In the genomic region with DNA sequence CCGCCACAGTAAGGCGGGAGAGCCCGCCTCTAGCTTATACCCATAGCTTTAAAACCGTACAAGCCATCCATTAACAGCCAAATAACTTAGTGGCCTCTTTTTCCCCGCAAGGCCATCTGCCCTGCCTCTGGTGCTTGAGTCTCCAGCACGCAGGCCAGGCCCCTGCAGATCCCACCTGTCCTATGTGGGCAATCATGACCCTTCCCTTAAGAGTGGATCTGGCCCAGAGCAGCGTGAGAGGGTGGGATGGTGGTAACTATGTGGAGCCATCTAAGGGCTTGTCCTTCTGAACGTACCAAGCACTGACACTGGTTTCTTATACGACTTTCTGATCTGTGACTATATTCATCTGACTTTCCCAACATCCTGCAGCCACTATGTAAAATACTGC, we compare ENCODE assay signal across 8 mouse cellular contexts. TPM values are rescaled to one million over a fixed set of nuclear protein-coding genes. Genes with fewer than 3 reads are reported as not detected.
DNase-seq lines count a peak whose midpoint lies in the region; ATAC-seq and TF ChIP-seq lines count a peak whose summit lies in the region.

No protein-coding gene starts in this region.

- WGBS in embryonic facial prominence, embryonic 11.5 days, result 4% methylated on average over 9 of the region's 9 CpGs
- 1% methylated on average over 9 of the region's 9 CpGs for WGBS in hindbrain, postnatal 0 days
- WGBS in midbrain, postnatal 0 days, result 4% methylated on average over 9 of the region's 9 CpGs

- H3K9ac ChIP-seq in embryonic facial prominence, embryonic 11.5 days (replicated peaks; ENCODE audit: low read length), result peak overlapping the region; percentile 46
- H3K9ac ChIP-seq in hindbrain, postnatal 0 days (replicated peaks; ENCODE audit: low read length), result no peak overlapping the region; the same call in 1 of the 2 replicates
- no peak overlapping the region for H3K9ac ChIP-seq in midbrain, postnatal 0 days (replicated peaks; ENCODE audit: low read length, poor library complexity, severe bottlenecking)

- H3K4me2 ChIP-seq in embryonic facial prominence, embryonic 11.5 days (ENCODE audit: low read depth, low read length), result peak overlapping the region; percentile 50
- peak overlapping the region; percentile 71 for H3K4me2 ChIP-seq in hindbrain, postnatal 0 days (ENCODE audit: low read depth, low read length)
- H3K4me2 ChIP-seq in midbrain, postnatal 0 days (ENCODE audit: low read depth, low read length, poor library complexity, severe bottlenecking), result peak overlapping the region; percentile 68

- H3K9me3 ChIP-seq in embryonic facial prominence, embryonic 11.5 days (replicated peaks; ENCODE audit: control insufficient read depth, low read length), result no peaks in the 10 kb centered on the region
- no peaks in the 10 kb centered on the region for H3K9me3 ChIP-seq in hindbrain, postnatal 0 days (ENCODE audit: low read length)
- no peaks in the 10 kb centered on the region for H3K9me3 ChIP-seq in midbrain, postnatal 0 days (ENCODE audit: low read length)

- peak overlapping the region; percentile 100 for H3K27ac ChIP-seq in layer of hippocampus, adult 2 months
- no peak overlapping the region for H3K27ac ChIP-seq in embryonic facial prominence, embryonic 11.5 days (replicated peaks; ENCODE audit: low read depth, low read length)
- H3K27ac ChIP-seq in hindbrain, postnatal 0 days, result peak overlapping the region; percentile 49; the same call in 1 of the 2 replicates
- peak overlapping the region; percentile 98; the same call in 1 of the 2 replicates for H3K27ac ChIP-seq in midbrain, postnatal 0 days (ENCODE audit: low read depth, low read length)

- no peaks in the 10 kb centered on the region for H3K27me3 ChIP-seq in embryonic facial prominence, embryonic 11.5 days (ENCODE audit: control insufficient read depth, insufficient read depth, low read length)
- H3K27me3 ChIP-seq in hindbrain, postnatal 0 days (ENCODE audit: insufficient read depth, low read length), result no peaks in the 10 kb centered on the region
- H3K27me3 ChIP-seq in midbrain, postnatal 0 days (ENCODE audit: insufficient read depth, low read length), result no peaks in the 10 kb centered on the region

- no peak for TF ChIP-seq CTCF in layer of hippocampus, adult 2 months (conservative IDR thresholded peaks at IDR 0.05)
- TF ChIP-seq CTCF in hindbrain, postnatal 0 days (IDR thresholded peaks at IDR 0.05; ENCODE audit: low read depth), result no peak
- no peak for TF ChIP-seq CTCF in midbrain, postnatal 0 days (IDR thresholded peaks at IDR 0.05)

- no peak for DNase-seq in layer of hippocampus, adult 2 months (ENCODE audit: low spot score in 2 of 2)
- DNase-seq in layer of hippocampus, adult 9-10 months (ENCODE audit: low spot score), result no peak
- DNase-seq in embryonic facial prominence, embryonic 11.5 days (ENCODE audit: low spot score), result no peak
- no peak for DNase-seq in hindbrain, postnatal 0 days (ENCODE audit: low spot score)
- DNase-seq in midbrain, postnatal 0 days (ENCODE audit: low spot score), result no peak
- DNase-seq in layer of hippocampus, adult 11-12 months (ENCODE audit: low spot score), result no peak
- DNase-seq in spleen, postnatal 36 days (ENCODE audit: low spot score in 2 of 2), result no peak

- peaks cover 4% of the 10 kb centered on the region; the same call in 1 of the 2 replicates for H3K4me1 ChIP-seq in embryonic facial prominence, embryonic 11.5 days (ENCODE audit: control insufficient read depth, insufficient read depth, low read length)
- peaks cover 16% of the 10 kb centered on the region for H3K4me1 ChIP-seq in hindbrain, postnatal 0 days (ENCODE audit: insufficient read depth, low read length)
- peaks cover 19% of the 10 kb centered on the region for H3K4me1 ChIP-seq in midbrain, postnatal 0 days (ENCODE audit: insufficient read depth, low read length)

- peak overlapping the region; percentile 95 for H3K4me3 ChIP-seq in layer of hippocampus, adult 2 months
- peak overlapping the region; percentile 80 for H3K4me3 ChIP-seq in embryonic facial prominence, embryonic 11.5 days (ENCODE audit: low read depth, low read length)
- H3K4me3 ChIP-seq in hindbrain, postnatal 0 days (ENCODE audit: low read length), result peak overlapping the region; percentile 67
- peak overlapping the region; percentile 75 for H3K4me3 ChIP-seq in midbrain, postnatal 0 days (ENCODE audit: low read depth, low read length)

- H3K36me3 ChIP-seq in embryonic facial prominence, embryonic 11.5 days (replicated peaks; ENCODE audit: control insufficient read depth, insufficient read depth, low read depth, low read length), result peaks cover 2% of the 10 kb centered on the region
- H3K36me3 ChIP-seq in hindbrain, postnatal 0 days (ENCODE audit: insufficient read depth, low read length), result peaks cover 17% of the 10 kb centered on the region; the same call in 1 of the 2 replicates
- H3K36me3 ChIP-seq in midbrain, postnatal 0 days (ENCODE audit: insufficient read depth, low read length), result peaks cover 3% of the 10 kb centered on the region

- ATAC-seq in embryonic facial prominence, embryonic 11.5 days (replicated peaks; ENCODE audit: insufficient number of reproducible peaks, low FRiP score, low TSS enrichment, low read depth), result peak; percentile 26
- peak; percentile 19; the same call in 1 of the 2 replicates for ATAC-seq in hindbrain, postnatal 0 days
- ATAC-seq in midbrain, postnatal 0 days (ENCODE audit: low FRiP score), result peak; percentile 3; the same call in 1 of the 2 replicates
- ATAC-seq in cerebellum, adult (ENCODE audit: insufficient number of reproducible peaks, low FRiP score, low TSS enrichment), result no peak; the same call in 1 of the 2 replicates

RNA-seq across cellular contexts. Expression of gene Slbp, which starts 0.4 kb away (rescaled TPM):
- total RNA-seq in layer of hippocampus, adult 2 months (2021), result 10 to 100 TPM; 20.5 to 21.5 TPM
- polyA plus RNA-seq in embryonic facial prominence, embryonic 11.5 days (2014; fragmentation: Nextera tagmentation; extraction: Ambion mirVana), result 323 and 360 TPM in 2 replicates
- total RNA-seq in hindbrain, postnatal 0 days (2014; rRNA removed), result 66.0 and 67.4 TPM in 2 replicates
- polyA plus RNA-seq in hindbrain, postnatal 0 days (2015; fragmentation: Nextera tagmentation; extraction: Ambion mirVana), result 128 and 132 TPM in 2 replicates
- 91.2 and 99.5 TPM in 2 replicates for total RNA-seq in midbrain, postnatal 0 days (2014; rRNA removed)
- 119 and 126 TPM in 2 replicates for polyA plus RNA-seq in midbrain, postnatal 0 days (2015; fragmentation: Nextera tagmentation; extraction: Ambion mirVana)

RNA-seq across cellular contexts. Expression of gene Tacc3, which starts 5.2 kb away (rescaled TPM):
- total RNA-seq in layer of hippocampus, adult 2 months (2021), result 1 to 10 TPM; 5.7 to 7.9 TPM
- 318 and 328 TPM in 2 replicates for polyA plus RNA-seq in embryonic facial prominence, embryonic 11.5 days (2014; fragmentation: Nextera tagmentation; extraction: Ambion mirVana)
- total RNA-seq in hindbrain, postnatal 0 days (2014; rRNA removed), result 19.2 and 30.0 TPM in 2 replicates
- 39.0 and 49.1 TPM in 2 replicates for polyA plus RNA-seq in hindbrain, postnatal 0 days (2015; fragmentation: Nextera tagmentation; extraction: Ambion mirVana)
- total RNA-seq in midbrain, postnatal 0 days (2014; rRNA removed), result 9.9 and 17.4 TPM in 2 replicates
- polyA plus RNA-seq in midbrain, postnatal 0 days (2015; fragmentation: Nextera tagmentation; extraction: Ambion mirVana), result 18.7 and 21.3 TPM in 2 replicates

RNA-seq across cellular contexts. Expression of gene Tmem129, which starts 5.4 kb away (rescaled TPM):
- 10 to 100 TPM; 24.0 to 25.2 TPM for total RNA-seq in layer of hippocampus, adult 2 months (2021)
- 38.6 and 39.9 TPM in 2 replicates for polyA plus RNA-seq in embryonic facial prominence, embryonic 11.5 days (2014; fragmentation: Nextera tagmentation; extraction: Ambion mirVana)
- 36.9 and 39.3 TPM in 2 replicates for total RNA-seq in hindbrain, postnatal 0 days (2014; rRNA removed)
- polyA plus RNA-seq in hindbrain, postnatal 0 days (2015; fragmentation: Nextera tagmentation; extraction: Ambion mirVana), result 22.0 and 23.6 TPM in 2 replicates
- 26.0 and 29.5 TPM in 2 replicates for total RNA-seq in midbrain, postnatal 0 days (2014; rRNA removed)
- polyA plus RNA-seq in midbrain, postnatal 0 days (2015; fragmentation: Nextera tagmentation; extraction: Ambion mirVana), result 17.3 and 21.4 TPM in 2 replicates

RNA-seq across cellular contexts. Expression of gene Gm9903, which starts 23.1 kb away (rescaled TPM):
- total RNA-seq in layer of hippocampus, adult 2 months (2021), result under 1 TPM; 0.90 to 0.98 TPM
- 0.74 and 0.97 TPM in 2 replicates for polyA plus RNA-seq in embryonic facial prominence, embryonic 11.5 days (2014; fragmentation: Nextera tagmentation; extraction: Ambion mirVana)
- 0.89 and 2.1 TPM in 2 replicates for total RNA-seq in hindbrain, postnatal 0 days (2014; rRNA removed)
- 0.21 and 0.66 TPM in 2 replicates for polyA plus RNA-seq in hindbrain, postnatal 0 days (2015; fragmentation: Nextera tagmentation; extraction: Ambion mirVana)
- 1.2 TPM in 1 of 2 replicates, not detected in the other for total RNA-seq in midbrain, postnatal 0 days (2014; rRNA removed)
- 0.31 and 0.53 TPM in 2 replicates for polyA plus RNA-seq in midbrain, postnatal 0 days (2015; fragmentation: Nextera tagmentation; extraction: Ambion mirVana)

RNA-seq across cellular contexts. Expression of gene Fam53a, which starts 23.3 kb away (rescaled TPM):
- 10 to 100 TPM; 25.2 to 29.5 TPM for total RNA-seq in layer of hippocampus, adult 2 months (2021)
- polyA plus RNA-seq in embryonic facial prominence, embryonic 11.5 days (2014; fragmentation: Nextera tagmentation; extraction: Ambion mirVana), result 63.3 and 64.9 TPM in 2 replicates
- total RNA-seq in hindbrain, postnatal 0 days (2014; rRNA removed), result 22.9 and 48.1 TPM in 2 replicates
- polyA plus RNA-seq in hindbrain, postnatal 0 days (2015; fragmentation: Nextera tagmentation; extraction: Ambion mirVana), result 26.4 and 27.6 TPM in 2 replicates
- total RNA-seq in midbrain, postnatal 0 days (2014; rRNA removed), result 29.1 and 41.2 TPM in 2 replicates
- 27.3 and 28.0 TPM in 2 replicates for polyA plus RNA-seq in midbrain, postnatal 0 days (2015; fragmentation: Nextera tagmentation; extraction: Ambion mirVana)
